8 mouse cellular contexts compared by ENCODE assay signal in the genomic region with DNA sequence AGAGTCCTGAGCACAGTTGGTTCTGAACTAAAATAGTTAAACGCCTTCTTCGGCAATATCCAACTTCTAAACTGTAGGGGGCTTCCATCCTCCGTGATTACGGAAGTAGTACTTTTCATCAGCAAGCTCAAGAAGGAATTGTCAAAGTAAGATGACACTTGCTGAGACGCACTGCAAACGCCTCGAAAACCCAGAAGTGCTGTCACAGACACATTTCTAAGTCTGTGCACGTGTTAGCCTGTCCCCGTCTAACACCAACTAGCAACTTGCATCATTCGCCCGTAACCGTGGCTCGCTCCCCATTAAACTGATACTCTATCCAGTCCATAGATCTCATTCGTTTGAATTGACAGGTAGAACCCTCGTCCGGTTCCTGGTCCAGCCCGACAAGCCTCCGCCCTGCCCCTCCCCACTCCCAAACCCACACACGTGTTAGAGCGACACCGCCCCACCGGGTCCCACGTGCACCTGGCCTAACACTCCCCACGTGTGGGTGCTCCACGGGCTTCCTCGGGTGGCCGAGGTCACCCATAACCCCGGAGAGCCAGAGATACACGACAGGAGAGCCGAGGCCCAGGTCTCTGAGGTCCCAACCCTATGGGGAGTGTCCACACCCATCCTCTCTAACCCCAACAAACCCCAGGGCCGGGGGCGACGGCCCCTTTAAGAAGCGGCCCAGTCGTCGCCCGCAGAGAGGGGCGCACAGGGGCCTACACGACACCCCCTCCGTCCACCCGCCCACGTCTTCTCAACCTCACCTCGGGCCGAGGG. TPM values are rescaled to one million over a fixed set of nuclear protein-coding genes. Genes with fewer than 3 reads are reported as not detected.
A peak's percentile ranks its signal among the peaks of the same experiment; 100 is the strongest.
DNase-seq lines count a peak whose midpoint lies in the region; ATAC-seq and TF ChIP-seq lines count a peak whose summit lies in the region.

No protein-coding gene starts in this region.

- H3K4me3 ChIP-seq in gastrocnemius, adult 2 months: peak overlapping the region; percentile 84
- peak overlapping the region; percentile 99 for H3K4me3 ChIP-seq in hindbrain, postnatal 0 days (ENCODE audit: low read length)

- H3K9ac ChIP-seq in hindbrain, postnatal 0 days (replicated peaks; ENCODE audit: low read length): peak overlapping the region; percentile 100

- H3K27me3 ChIP-seq in hindbrain, postnatal 0 days (ENCODE audit: insufficient read depth, low read length): no peaks in the 10 kb centered on the region

- H3K4me2 ChIP-seq in hindbrain, postnatal 0 days (ENCODE audit: low read depth, low read length): peak overlapping the region; percentile 69

- H3K4me1 ChIP-seq in hindbrain, postnatal 0 days (ENCODE audit: insufficient read depth, low read length): 0 out of 2 replicates have a peak, but pooled peaks cover 6% of the 10 kb centered on the region

- TF ChIP-seq CTCF in gastrocnemius, adult 2 months (IDR thresholded peaks at IDR 0.05): peak; percentile 13; the same call in 1 of the 2 replicates
- peak; percentile 47 for TF ChIP-seq CTCF in hindbrain, postnatal 0 days (IDR thresholded peaks at IDR 0.05; ENCODE audit: low read depth)

- no peaks in the 10 kb centered on the region for H3K9me3 ChIP-seq in hindbrain, postnatal 0 days (ENCODE audit: low read length)

- ATAC-seq in common myeloid progenitor, adult 5-6 weeks (replicated peaks; ENCODE audit: low read depth, poor library complexity, severe bottlenecking): peak; percentile 41
- peak; percentile 75 for ATAC-seq in hindbrain, postnatal 0 days

- no peaks in the 10 kb centered on the region for H3K36me3 ChIP-seq in hindbrain, postnatal 0 days (ENCODE audit: insufficient read depth, low read length)

- DNase-seq in adipocyte (ENCODE audit: low spot score): peak; percentile 80
- peak; percentile 89 for DNase-seq in gastrocnemius, adult 2 months
- peak; percentile 64 for DNase-seq in hindbrain, postnatal 0 days (ENCODE audit: low spot score)
- DNase-seq in left cerebral cortex, adult 18-20 months (ENCODE audit: low spot score in 2 of 2): peak; percentile 44 to 69
- peak; percentile 75 to 76 for DNase-seq in lung, postnatal 4 days
- peak; percentile 59 to 70 for DNase-seq in right cerebral cortex, adult 2 months (ENCODE audit: low spot score in 2 of 2)
- DNase-seq in urinary bladder, postnatal 10 days (ENCODE audit: low spot score): peak; percentile 15

- peak overlapping the region; percentile 99 for H3K27ac ChIP-seq in gastrocnemius, adult 2 months
- H3K27ac ChIP-seq in hindbrain, postnatal 0 days: peak overlapping the region; percentile 100

- intact Hi-C loops in gastrocnemius, adult 2 months (cut with DNase I): loop anchor here (1.0 to 5.0 kb wide), 2 partner anchors 70 to 115 kb away; a partner anchor contains a TSS

- WGBS in hindbrain, postnatal 0 days: under 1% methylated on average over 36 of the region's 44 CpGs

RNA-seq across cellular contexts. Expression of a gene that starts 0.7 kb away (rescaled TPM):
- total RNA-seq in common myeloid progenitor, adult 5-6 weeks (2017): 27.3 and 39.3 TPM in 2 replicates
- 10 to 100 TPM; 11.5 to 14.8 TPM for total RNA-seq in gastrocnemius, adult 2 months (2021)
- total RNA-seq in hindbrain, postnatal 0 days (2014; rRNA removed): 12.3 and 13.4 TPM in 2 replicates
- polyA plus RNA-seq in hindbrain, postnatal 0 days (2015; fragmentation: Nextera tagmentation; extraction: Ambion mirVana): 2.3 and 2.7 TPM in 2 replicates
- total RNA-seq in left cerebral cortex, adult 18-20 months (2021): 10 to 100 TPM; 21.6 to 21.7 TPM

Comparison
In these comparisons a context has a peak if more than half of its experiments do, and no peak if none do; other contexts are left out.
1. Peak in every context shown above with its lines: DNase-seq, ATAC-seq, H3K4me3 ChIP-seq and H3K27ac ChIP-seq.
2. DNase-seq: peak in every context shown above with its lines; median percentile 89 in gastrocnemius, adult 2 months; 80 in adipocyte; 76 in lung, postnatal 4 days; 64 in right cerebral cortex, adult 2 months; 64 in hindbrain, postnatal 0 days; 56 in left cerebral cortex, adult 18-20 months; 15 in urinary bladder, postnatal 10 days.